Mouse (Mus musculus) mouse trophoblast stem cell (cell line): ENCODE data around the gene Melk.

Experiments used
- in situ Hi-C, 2 experiments: fragments of 300-500 bp; cut with MseI, MboI; formaldehyde crosslinking; loops; 2 replicates in 1 of 2; 3 replicates in 1 of 2; pipeline ENCODE4 v1.15.1; 2025

Gene Melk

GRCm38 (mm10) chr4:44300781-44301750 lies at the start of gene Melk:
Gene Melk, plus strand, starts transcription at chr4:44300876.
- in situ Hi-C loops: no loop called here

GRCm38 (mm10) chr4:44251521-44251920 lies 49.2 kb upstream of the Melk start:
- in situ Hi-C loops: no loop called here

GRCm38 (mm10) chr4:44251966-44252916 lies 48.4 kb upstream of the Melk start:
- in situ Hi-C loops: no loop called here

GRCm38 (mm10) chr4:44253191-44253590 lies 47.5 kb upstream of the Melk start:
- in situ Hi-C loops: no loop called here

GRCm38 (mm10) chr4:44254579-44254978 lies 46.1 kb upstream of the Melk start:
- in situ Hi-C loops: no loop called here

GRCm38 (mm10) chr4:44259126-44259525 lies 41.5 kb upstream of the Melk start:
- in situ Hi-C loops: no loop called here

- in situ Hi-C loops: no loop called here
Observed at GRCm38 (mm10) chr4:44260244-44260643, 40.4 kb upstream of the Melk start.

GRCm38 (mm10) chr4:44265500-44265899 lies 35.2 kb upstream of the Melk start:
- in situ Hi-C loops: no loop called here

- in situ Hi-C loops: no loop called here
Observed at GRCm38 (mm10) chr4:44267437-44267836, 33.2 kb upstream of the Melk start.

GRCm38 (mm10) chr4:44269376-44269817 lies 31.3 kb upstream of the Melk start:
- in situ Hi-C loops: no loop called here

GRCm38 (mm10) chr4:44271134-44271533 lies 29.5 kb upstream of the Melk start:
- in situ Hi-C loops: no loop called here

GRCm38 (mm10) chr4:44281597-44282265 lies 18.9 kb upstream of the Melk start:
- in situ Hi-C loops: loop anchor here in 1 of 2 experiments (10.0 kb wide), 1 partner anchor 107 kb away; no protein-coding TSS in a partner anchor

GRCm38 (mm10) chr4:44292534-44292933 lies 8.1 kb upstream of the Melk start:
- in situ Hi-C loops: no loop called here

- in situ Hi-C loops: no loop called here
Observed at GRCm38 (mm10) chr4:44295837-44296236, 4.8 kb upstream of the Melk start.

- in situ Hi-C loops: no loop called here
Observed at GRCm38 (mm10) chr4:44306585-44306984, 5.9 kb downstream of the Melk start.

- in situ Hi-C loops: no loop called here
Observed at GRCm38 (mm10) chr4:44310429-44310828, 9.8 kb downstream of the Melk start.

- in situ Hi-C loops: no loop called here
Observed at GRCm38 (mm10) chr4:44310911-44311310, 10.2 kb downstream of the Melk start.

GRCm38 (mm10) chr4:44316270-44316809 lies 15.7 kb downstream of the Melk start:
- in situ Hi-C loops: no loop called here

GRCm38 (mm10) chr4:44320448-44320847 lies 19.8 kb downstream of the Melk start:
- in situ Hi-C loops: no loop called here

GRCm38 (mm10) chr4:44322124-44322523 lies 21.4 kb downstream of the Melk start:
- in situ Hi-C loops: no loop called here

GRCm38 (mm10) chr4:44325453-44325852 lies 24.8 kb downstream of the Melk start:
- in situ Hi-C loops: no loop called here
